Mouse (Mus musculus) gastrocnemius, adult 2 months (tissue): ENCODE results near the gene Rpusd3. TPM values are rescaled to one million over a fixed set of nuclear protein-coding genes. Genes with fewer than 3 reads are reported as not detected.

Experiments
- DNase-seq: peaks from one replicate; pipeline ENCODE4 v3.0.0; 2022
- H3K27ac ChIP-seq: fragments of 200-600 bp; 2 replicates; pipeline ENCODE4 v1.8.1; 2022; ENCODE audit warnings: mild to moderate bottlenecking
- H3K4me3 ChIP-seq: fragments of 200-600 bp; 2 replicates; pipeline ENCODE4 v1.8.1; 2022; ENCODE audit warnings: mild to moderate bottlenecking, moderate library complexity
- CTCF ChIP-seq: fragments of 200-600 bp; IDR thresholded peaks from 2 replicates; pipeline ENCODE4 v1.8.1; 2022; ENCODE audit warnings: antibody characterized with exemption, mild to moderate bottlenecking, moderate library complexity
- intact Hi-C: fragments of 180-260 bp; cut with DNase I; formaldehyde crosslinking; loops from one replicate; pipeline ENCODE4 v1.15.1; 2025
- microRNA-seq: library from miRNA; unstranded; fragments of <30 nt; microRNA quantifications from one replicate; pipeline ENCODE4 v1.2.0, GENCODE M21; 2021
- total RNA-seq, 2 experiments: library from RNA; stranded (reverse); gene quantifications; 2 replicates each; pipeline ENCODE4 v1.2.3; 2021

Gene Rpusd3
- total RNA-seq, 2 experiments from 2014 or later: 7.7 to 8.3 TPM

GRCm38 (mm10) chr6:113370194-113370929 is 48.8 kb downstream of the Rpusd3 start:
- Histone ChIP-seq H3K4me3 (no peak overlapping the region), H3K27ac (no peak overlapping the region)
- intact Hi-C loops: no loop called here
- DNase-seq: no peak
- TF ChIP-seq CTCF: no peak

DNA sequence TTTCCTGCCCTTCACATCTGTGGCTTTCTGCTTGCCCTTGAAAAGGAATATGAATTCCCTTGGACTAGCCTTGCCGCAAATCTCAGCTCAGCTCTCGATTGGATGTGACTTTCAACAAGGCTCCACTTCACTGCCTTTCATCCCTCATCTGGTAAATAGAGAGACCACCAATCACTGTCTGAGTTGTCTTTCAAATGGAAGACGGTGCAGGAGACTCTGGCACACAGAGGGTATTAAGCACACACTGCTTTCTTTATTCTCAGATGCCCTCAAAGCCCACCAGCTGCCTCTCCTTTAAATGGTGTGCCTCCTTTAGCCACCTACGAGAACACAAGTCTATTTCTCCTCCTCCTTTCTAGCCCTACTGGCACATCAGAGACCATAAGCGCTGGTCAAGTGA is 50.6 kb downstream of the Rpusd3 start:
- intact Hi-C loops: no loop called here

DNA sequence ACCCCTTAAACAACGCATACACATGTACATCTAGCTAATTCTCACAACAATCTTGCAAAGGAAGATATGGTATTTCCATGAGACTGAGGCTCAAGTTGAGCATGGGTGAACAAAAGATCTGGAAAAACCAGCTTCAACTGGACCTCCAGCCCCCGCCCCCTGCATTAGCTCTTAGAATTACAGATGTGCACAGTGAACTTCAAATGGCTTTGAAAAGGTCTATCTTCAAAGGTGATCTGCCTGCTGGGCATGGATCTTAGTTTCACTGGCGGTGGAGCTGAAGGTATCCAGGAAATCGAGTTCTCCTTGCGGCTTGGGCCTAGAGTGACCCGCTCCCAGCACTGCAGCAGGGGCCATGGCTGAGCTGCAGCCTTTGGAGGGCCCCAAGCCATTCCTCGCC is 51.0 kb downstream of the Rpusd3 start:
- intact Hi-C loops: no loop called here
- no peak for TF ChIP-seq CTCF
- Histone ChIP-seq H3K27ac (no peak overlapping the region), H3K4me3 (no peak overlapping the region)
- DNase-seq: no peak

More for the DNA sequence above, 50.6 kb downstream of the Rpusd3 start:
- DNase-seq: no peak
- no peak for TF ChIP-seq CTCF
- H3K27ac ChIP-seq: no peak overlapping the region
- H3K4me3 ChIP-seq: no peak overlapping the region

- H3K27ac ChIP-seq: no peak overlapping the region
- intact Hi-C loops: no loop called here
- TF ChIP-seq CTCF: no peak
- no peak overlapping the region for H3K4me3 ChIP-seq
- no peak for DNase-seq
Measured at GRCm38 (mm10) chr6:113367574-113367973, 51.6 kb downstream of the Rpusd3 start.

GRCm38 (mm10) chr6:113366639-113367038 is 52.5 kb downstream of the Rpusd3 start:
- Histone ChIP-seq H3K4me3 (no peak overlapping the region), H3K27ac (no peak overlapping the region)
- no peak for TF ChIP-seq CTCF
- DNase-seq: no peak
- intact Hi-C loops: no loop called here

Small RNAs within 50 kb of the gene (microRNA-seq; reads per million reads assigned to microRNA genes)
- gene Gm24387: not detected

Other genes with a start within 250 kb of the Rpusd3 start
- under 1 TPM; 0.39 to 0.54 TPM for gene Lhfpl4, start 224.0 kb downstream of the Rpusd3 start, total RNA-seq
- gene Mtmr14, start 181.5 kb downstream of the Rpusd3 start, total RNA-seq: 10 to 100 TPM; 14.9 to 16.0 TPM
- gene Cpne9, start 137.0 kb downstream of the Rpusd3 start, total RNA-seq: not detected
- 10 to 100 TPM; 10.2 to 10.3 TPM for gene Brpf1, start 112.2 kb downstream of the Rpusd3 start, total RNA-seq
- gene Ogg1, start 92.4 kb downstream of the Rpusd3 start, total RNA-seq: 1 to 10 TPM; 3.9 to 5.2 TPM
- gene Camk1, start 75.4 kb downstream of the Rpusd3 start, total RNA-seq: 10 to 100 TPM; 39.3 to 39.5 TPM
- gene Tada3, start 41.5 kb downstream of the Rpusd3 start, total RNA-seq: 10 to 100 TPM; 14.1 to 15.5 TPM
- 10 to 100 TPM; 47.4 to 53.4 TPM for gene Arpc4, start 41.2 kb downstream of the Rpusd3 start, total RNA-seq
- 1 to 10 TPM in 1 of 2 experiments, under 1 TPM in 1; 0.48 to 1.3 TPM for gene Ttll3, start 30.1 kb downstream of the Rpusd3 start, total RNA-seq
- 1 to 10 TPM in 1 of 2 experiments, under 1 TPM in 1; 0.97 to 5.0 TPM for gene Cidec, start 16.4 kb upstream of the Rpusd3 start, total RNA-seq
- 10 to 100 TPM; 28.2 to 29.7 TPM for gene Jagn1, start 23.2 kb upstream of the Rpusd3 start, total RNA-seq
- gene Il17re, start 39.1 kb upstream of the Rpusd3 start, total RNA-seq: under 1 TPM; 0.25 to 0.26 TPM
- 1 to 10 TPM; 4.2 to 4.7 TPM for gene Il17rc, start 52.1 kb upstream of the Rpusd3 start, total RNA-seq
- 10 to 100 TPM; 47.5 to 54.4 TPM for gene Creld1, start 64.0 kb upstream of the Rpusd3 start, total RNA-seq
- under 1 TPM; 0.08 to 0.11 TPM for gene Prrt3, start 82.6 kb upstream of the Rpusd3 start, total RNA-seq
- 10 to 100 TPM; 54.9 to 63.2 TPM for gene Emc3, start 112.3 kb upstream of the Rpusd3 start, total RNA-seq
- under 1 TPM; 0.10 to 0.28 TPM for gene Fancd2, start 112.3 kb upstream of the Rpusd3 start, total RNA-seq
- not detected for gene Fancd2os, start 181.4 kb upstream of the Rpusd3 start, total RNA-seq
- 10 to 100 TPM; 37.3 to 46.0 TPM for gene Brk1, start 185.4 kb upstream of the Rpusd3 start, total RNA-seq
- gene Vhl, start 204.6 kb upstream of the Rpusd3 start, total RNA-seq: 1 to 10 TPM; 5.1 to 5.9 TPM
- 1 to 10 TPM; 3.9 to 6.1 TPM for gene Irak2, start 219.1 kb upstream of the Rpusd3 start, total RNA-seq